10 mouse cellular contexts compared by ENCODE assay signal in the genomic region with DNA sequence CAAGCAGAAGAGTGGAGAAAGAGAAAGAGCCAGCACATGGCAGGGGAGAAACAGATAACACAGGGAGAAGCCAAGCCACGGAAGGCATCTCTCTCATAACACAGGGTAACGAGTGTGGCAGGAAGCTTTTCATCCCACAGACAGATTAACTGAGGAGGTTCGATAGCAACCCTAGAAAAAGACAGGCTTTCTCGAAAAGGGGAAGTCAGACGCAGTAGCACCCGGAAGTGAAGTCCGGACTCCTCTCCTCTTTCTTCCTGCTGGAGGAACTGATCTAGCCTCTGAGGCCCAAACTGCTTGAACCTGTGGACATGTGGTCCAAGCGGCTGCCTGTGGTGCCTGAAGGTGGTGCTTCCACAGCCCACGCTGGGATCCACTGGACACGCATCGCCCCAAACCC. TPM values are rescaled to one million over a fixed set of nuclear protein-coding genes. Genes with fewer than 3 reads are reported as not detected.
A peak's percentile ranks its signal among the peaks of the same experiment; 100 is the strongest.
DNase-seq lines count a peak whose midpoint lies in the region; ATAC-seq lines count a peak whose summit lies in the region.
"Had no signal": no experiment of that assay in that cellular context is flagged by ENCODE, and none has a peak within 500 bp of the region (broad histone marks: within the 10 kb centered on the region; RNA-seq: fewer than 3 reads in every experiment).

No protein-coding gene starts in this region.

- ATAC-seq in intestine, embryonic 15.5 days, result peak; percentile 38; the same call in 1 of the 2 replicates
- no peak for ATAC-seq in intestine, embryonic 16.5 days
- ATAC-seq: Patski had no signal

- no peaks in the 10 kb centered on the region for H3K36me3 ChIP-seq in intestine, embryonic 15.5 days
- no peaks in the 10 kb centered on the region for H3K36me3 ChIP-seq in intestine, embryonic 16.5 days (ENCODE audit: control insufficient read depth, insufficient read depth, low read length)
- no peaks in the 10 kb centered on the region for H3K36me3 ChIP-seq in macrophage (ENCODE audit: inconsistent target)

- peaks cover 10% of the 10 kb centered on the region; the same call in 1 of the 2 replicates for H3K4me1 ChIP-seq in intestine, embryonic 15.5 days (replicated peaks)
- 0 out of 2 replicates have a peak, but pooled peaks cover 5% of the 10 kb centered on the region for H3K4me1 ChIP-seq in intestine, embryonic 16.5 days (ENCODE audit: control insufficient read depth, insufficient read depth, low read length)
- peaks cover 6% of the 10 kb centered on the region; the same call in 1 of the 2 replicates for H3K4me1 ChIP-seq in brown adipose tissue, adult 24 weeks (ENCODE audit: control insufficient read depth, insufficient read depth, insufficient read length, low read length)

- 83% methylated on average over 11 of the region's 11 CpGs for WGBS in intestine, embryonic 15.5 days
- 80% methylated on average over 11 of the region's 11 CpGs for WGBS in intestine, embryonic 16.5 days
- 3% methylated on average over 11 of the region's 11 CpGs for WGBS in macrophage (ENCODE audit: missing documents)

- no peak overlapping the region for H3K4me2 ChIP-seq in intestine, embryonic 15.5 days (replicated peaks)
- no peak overlapping the region for H3K4me2 ChIP-seq in intestine, embryonic 16.5 days (ENCODE audit: low read depth, low read length)

- H3K79me2 ChIP-seq in macrophage (ENCODE audit: inconsistent target), result no peaks in the 10 kb centered on the region

- no peak overlapping the region for H3K9ac ChIP-seq in intestine, embryonic 15.5 days
- H3K9ac ChIP-seq in intestine, embryonic 16.5 days (ENCODE audit: low read depth, low read length), result no peak overlapping the region

- no peaks in the 10 kb centered on the region for H3K9me3 ChIP-seq in intestine, embryonic 15.5 days
- H3K9me3 ChIP-seq in intestine, embryonic 16.5 days (ENCODE audit: control insufficient read depth, low read length), result no peaks in the 10 kb centered on the region

- DNase-seq in thymus, adult 18-20 months, result peak; percentile 38 to 63
- no peak for DNase-seq in urinary bladder, adult 2 months (ENCODE audit: low spot score)
- DNase-seq in gastrocnemius, postnatal 4 days (ENCODE audit: low spot score in 2 of 2), result no peak
- no peak for DNase-seq in neural tube, embryonic 10.5 days (ENCODE audit: extremely low spot score, low spot score)
- DNase-seq: cerebellum, adult 11-12 months had no signal

- no peak overlapping the region for H3K4me3 ChIP-seq in intestine, embryonic 15.5 days (replicated peaks)
- no peak overlapping the region for H3K4me3 ChIP-seq in intestine, embryonic 16.5 days (ENCODE audit: low read length)
- H3K4me3 ChIP-seq in brown adipose tissue, adult 24 weeks (ENCODE audit: insufficient read depth, low read depth, low read length), result no peak overlapping the region
- H3K4me3 ChIP-seq in macrophage (ENCODE audit: inconsistent target), result no peak overlapping the region

- H3K27me3 ChIP-seq in intestine, embryonic 15.5 days (replicated peaks), result no peaks in the 10 kb centered on the region
- H3K27me3 ChIP-seq in intestine, embryonic 16.5 days (replicated peaks; ENCODE audit: control insufficient read depth, insufficient read depth, low read length), result no peaks in the 10 kb centered on the region

- no peak overlapping the region for H3K27ac ChIP-seq in intestine, embryonic 15.5 days
- no peak overlapping the region for H3K27ac ChIP-seq in intestine, embryonic 16.5 days (ENCODE audit: low read length)
- peak overlapping the region; percentile 31; the same call in 1 of the 2 replicates for H3K27ac ChIP-seq in brown adipose tissue, adult 24 weeks (replicated peaks; ENCODE audit: low read depth, low read length)
- peak overlapping the region; percentile 88 for H3K27ac ChIP-seq in macrophage

RNA-seq across cellular contexts. Expression of a gene that starts 15.3 kb away (rescaled TPM):
- 8.8 and 10.2 TPM in 2 replicates for polyA plus RNA-seq in intestine, embryonic 15.5 days (2015; fragmentation: Nextera tagmentation; extraction: Ambion mirVana)
- polyA plus RNA-seq in intestine, embryonic 16.5 days (2015; fragmentation: Nextera tagmentation; extraction: Ambion mirVana), result 6.6 and 8.9 TPM in 2 replicates
- not detected in 2 replicates for polyA plus RNA-seq in brown adipose tissue, adult 24 weeks (2012; ENCODE audit: insufficient read depth, insufficient read length, missing spikeins)
- under 1 TPM in 3 of 26 experiments, not detected in 23; 0.13 to 0.33 (median 0.26) TPM for total RNA-seq in macrophage (2018; cell fraction: chromatin; rRNA removed)
- total RNA-seq in macrophage (2018; cell fraction: cytosol; rRNA removed), result not detected
- not detected for total RNA-seq in macrophage (2018; cell fraction: nucleus; rRNA removed)
- not detected in 3 replicates for polyA plus RNA-seq in macrophage (2018)
- 0.76 and 1.2 TPM in 2 replicates for polyA plus RNA-seq in urinary bladder, adult 2 months (2012; rRNA removed)
- under 1 TPM; 0.21 to 0.47 TPM for total RNA-seq in gastrocnemius, postnatal 4 days (2021)
- polyA plus RNA-seq: Patski had no signal

RNA-seq across cellular contexts. Expression of a gene that starts 38.5 kb away (rescaled TPM):
- 3.6 and 3.7 TPM in 2 replicates for polyA plus RNA-seq in intestine, embryonic 15.5 days (2015; fragmentation: Nextera tagmentation; extraction: Ambion mirVana)
- polyA plus RNA-seq in intestine, embryonic 16.5 days (2015; fragmentation: Nextera tagmentation; extraction: Ambion mirVana), result 3.1 and 4.1 TPM in 2 replicates
- 2.2 and 2.3 TPM in 2 replicates for polyA plus RNA-seq in brown adipose tissue, adult 24 weeks (2012; ENCODE audit: insufficient read depth, insufficient read length, missing spikeins)
- 1,000 to 10,000 TPM in 1 of 26 experiments, 100 to 1,000 TPM in 25; 164 to 1,019 (median 482) TPM for total RNA-seq in macrophage (2018; cell fraction: chromatin; rRNA removed)
- total RNA-seq in macrophage (2018; cell fraction: cytosol; rRNA removed), result 100 to 1,000 TPM in 18 of 26 experiments, 10 to 100 TPM in 8; 66.7 to 415 (median 156) TPM
- 100 to 1,000 TPM; 109 to 703 (median 344) TPM for total RNA-seq in macrophage (2018; cell fraction: nucleus; rRNA removed)
- 82.2 to 128 TPM (median 93.6 TPM) in 3 replicates for polyA plus RNA-seq in macrophage (2018)
- polyA plus RNA-seq in urinary bladder, adult 2 months (2012; rRNA removed), result 4.0 and 5.0 TPM in 2 replicates
- 1 to 10 TPM; 3.3 to 3.4 TPM for total RNA-seq in gastrocnemius, postnatal 4 days (2021)
- polyA plus RNA-seq: Patski had no signal

RNA-seq across cellular contexts. Expression of a gene that starts 45.4 kb away (rescaled TPM):
- polyA plus RNA-seq in intestine, embryonic 15.5 days (2015; fragmentation: Nextera tagmentation; extraction: Ambion mirVana), result 1.8 and 2.0 TPM in 2 replicates
- 1.9 and 2.1 TPM in 2 replicates for polyA plus RNA-seq in intestine, embryonic 16.5 days (2015; fragmentation: Nextera tagmentation; extraction: Ambion mirVana)
- not detected in 2 replicates for polyA plus RNA-seq in brown adipose tissue, adult 24 weeks (2012; ENCODE audit: insufficient read depth, insufficient read length, missing spikeins)
- not detected for total RNA-seq in macrophage (2018; cell fraction: chromatin; rRNA removed)
- total RNA-seq in macrophage (2018; cell fraction: cytosol; rRNA removed), result not detected
- not detected for total RNA-seq in macrophage (2018; cell fraction: nucleus; rRNA removed)
- not detected in 3 replicates for polyA plus RNA-seq in macrophage (2018)
- polyA plus RNA-seq in urinary bladder, adult 2 months (2012; rRNA removed), result 35.2 and 43.3 TPM in 2 replicates
- under 1 TPM; 0.10 to 0.20 TPM for total RNA-seq in gastrocnemius, postnatal 4 days (2021)
- polyA plus RNA-seq: Patski had no signal

Comparison
In these comparisons a context has a peak if more than half of its experiments do, and no peak if none do; other contexts are left out.
1. H3K27ac ChIP-seq: peak in brown adipose tissue, adult 24 weeks (single experiment) and macrophage (single experiment); none in intestine, embryonic 15.5 days (single experiment) and intestine, embryonic 16.5 days (single experiment).
2. DNase-seq: peak in thymus, adult 18-20 months (2 of 2); none in urinary bladder, adult 2 months (single experiment), gastrocnemius, postnatal 4 days (0 of 2) and neural tube, embryonic 10.5 days (single experiment).
3. RNA of a gene that starts 38.5 kb away (polyA plus RNA-seq): 82.2 to 128 TPM in macrophage; 3.1 to 4.1 TPM in intestine, embryonic 16.5 days, 4.0 to 5.0 TPM in urinary bladder, adult 2 months, 3.6 to 3.7 TPM in intestine, embryonic 15.5 days and 2.2 to 2.3 TPM in brown adipose tissue, adult 24 weeks; every median in the first group is over 10 times any median in the second.
4. RNA of a gene that starts 45.4 kb away (polyA plus RNA-seq): 35.2 to 43.3 TPM in urinary bladder, adult 2 months; 1.9 to 2.1 TPM in intestine, embryonic 16.5 days, 1.8 to 2.0 TPM in intestine, embryonic 15.5 days, not detected in brown adipose tissue, adult 24 weeks and not detected in macrophage; every median in the first group is over 10 times any median in the second.